Mouse (Mus musculus) large intestine, adult 2 months (tissue): ENCODE results near the gene Nedd4. TPM values are rescaled to one million over a fixed set of nuclear protein-coding genes. Genes with fewer than 3 reads are reported as not detected.

Experiments used
- DNase-seq: peaks from one replicate; pipeline ENCODE4 v3.0.0-alpha.2; 2012; ENCODE audit warnings: low read depth, low spot score
- WGBS: fragments of 180-500 bp; shearing (Covaris S2); methylation state at CpG from one replicate; pipeline ENCODE4 v1.1.7; 2018; 5-methylcytosine and 5-hydroxymethylcytosine counted together
- polyA plus RNA-seq: library from polyadenylated mRNA; depleted of rRNA; stranded (reverse); fragments of >200 nt; gene quantifications from 2 replicates; pipeline ENCODE4 v1.2.3, GENCODE M21; 2012; rRNA removed

Gene Nedd4
- polyA plus RNA-seq, 1 experiment, result 48.0 TPM

GRCm38 (mm10) chr9:72766789-72767349, 104.7 kb downstream of the Nedd4 start:
- peak; percentile 37 for DNase-seq
- 3% methylated on average over 17 of the region's 17 CpGs for WGBS

GRCm38 (mm10) chr9:72775022-72775421, 112.9 kb downstream of the Nedd4 start:
- WGBS, result 74% methylated on average over 4 of the region's 4 CpGs
- DNase-seq, result no peak

DNA sequence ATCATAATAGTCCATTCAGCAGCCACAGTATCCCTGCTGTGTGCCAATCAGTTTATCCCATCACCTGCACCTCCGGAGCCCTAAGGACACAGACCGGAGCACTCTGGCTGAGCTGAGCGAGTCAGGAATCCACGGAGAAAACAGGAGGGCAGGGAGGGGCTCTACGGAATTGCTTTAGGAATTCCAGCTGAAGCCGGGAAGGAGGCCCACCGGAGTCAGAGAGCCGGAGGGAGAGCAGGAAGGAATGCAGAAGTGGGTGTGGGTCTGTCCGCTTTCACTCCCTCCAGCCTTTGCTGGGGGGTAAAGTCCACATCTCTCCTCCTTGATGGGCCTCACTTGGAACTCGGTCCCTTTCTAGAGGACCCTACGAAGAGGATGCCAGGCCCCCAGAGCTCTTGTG, 116.9 kb downstream of the Nedd4 start:
- 32% methylated on average over 11 of the region's 11 CpGs for WGBS
- DNase-seq, result no peak

GRCm38 (mm10) chr9:72779733-72780132, 117.6 kb downstream of the Nedd4 start:
- no peak for DNase-seq
- WGBS, result 42% methylated on average over 4 of the region's 4 CpGs

DNA sequence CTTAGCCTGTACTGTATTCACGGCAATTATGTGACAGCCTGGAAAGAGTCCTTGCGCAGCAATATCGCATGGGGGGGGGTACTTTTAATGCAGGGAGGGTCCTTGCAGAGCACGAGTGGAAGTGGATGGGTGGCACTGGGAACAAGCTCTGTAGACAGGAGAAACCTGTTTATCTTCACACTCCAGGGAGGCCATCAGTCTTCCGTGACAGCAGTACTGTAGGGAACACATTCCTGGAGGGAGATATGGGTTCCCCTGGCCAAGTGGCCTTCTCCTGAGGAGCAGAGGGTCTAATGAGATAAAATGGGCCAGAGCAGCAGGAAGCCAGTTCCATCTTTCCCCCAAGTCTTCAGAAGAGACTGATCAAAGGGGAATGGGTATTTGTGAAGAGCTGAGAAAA, 118.5 kb downstream of the Nedd4 start:
- DNase-seq, result no peak
- 42% methylated on average over 5 of the region's 5 CpGs for WGBS

DNA sequence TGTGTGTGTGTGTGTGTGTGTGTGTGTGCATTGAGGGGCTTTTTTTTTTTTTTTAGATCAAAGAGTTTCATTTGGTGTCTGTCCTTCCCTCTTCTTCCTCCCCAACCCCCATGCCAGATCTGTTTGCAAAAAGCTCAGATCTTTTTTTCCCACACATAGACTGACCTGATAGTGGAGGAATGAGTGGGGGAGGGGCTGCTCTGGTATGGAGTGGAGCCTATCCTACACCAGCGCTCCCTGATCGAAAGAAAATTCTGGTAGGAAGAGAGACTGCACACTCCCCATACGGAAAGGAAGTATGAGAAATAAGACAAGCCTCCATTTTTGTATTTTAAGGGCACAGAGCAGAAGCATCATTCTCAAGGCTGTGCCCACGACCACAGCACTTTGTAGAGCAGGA, 119.3 kb downstream of the Nedd4 start:
- no peak for DNase-seq
- WGBS, result 48% methylated on average over 4 of the region's 4 CpGs

DNA sequence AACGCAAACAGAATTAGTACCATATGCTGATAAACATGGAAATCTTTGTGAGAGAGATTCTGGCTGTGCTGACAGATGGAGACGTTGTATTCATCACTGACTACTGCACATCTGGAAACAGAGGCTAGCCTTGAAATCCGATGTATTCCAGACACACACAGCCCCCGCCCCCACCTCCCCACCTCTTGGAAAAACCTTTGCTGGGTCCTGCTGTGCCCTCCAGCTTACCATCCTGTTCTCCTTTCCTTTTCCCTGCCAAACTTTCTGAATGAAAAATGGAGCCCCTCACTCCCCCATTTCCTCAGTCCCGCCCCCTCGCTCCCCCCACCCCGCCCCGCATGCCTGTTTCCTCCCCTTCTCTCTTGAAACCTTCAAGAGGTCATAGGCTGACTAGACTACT, 120.0 kb downstream of the Nedd4 start:
- WGBS, result 60% methylated on average over 8 of the region's 8 CpGs
- no peak for DNase-seq

GRCm38 (mm10) chr9:72787732-72788131, 125.6 kb downstream of the Nedd4 start:
- 74% methylated on average over 1 of the region's 1 CpGs for WGBS
- DNase-seq, result no peak

DNA sequence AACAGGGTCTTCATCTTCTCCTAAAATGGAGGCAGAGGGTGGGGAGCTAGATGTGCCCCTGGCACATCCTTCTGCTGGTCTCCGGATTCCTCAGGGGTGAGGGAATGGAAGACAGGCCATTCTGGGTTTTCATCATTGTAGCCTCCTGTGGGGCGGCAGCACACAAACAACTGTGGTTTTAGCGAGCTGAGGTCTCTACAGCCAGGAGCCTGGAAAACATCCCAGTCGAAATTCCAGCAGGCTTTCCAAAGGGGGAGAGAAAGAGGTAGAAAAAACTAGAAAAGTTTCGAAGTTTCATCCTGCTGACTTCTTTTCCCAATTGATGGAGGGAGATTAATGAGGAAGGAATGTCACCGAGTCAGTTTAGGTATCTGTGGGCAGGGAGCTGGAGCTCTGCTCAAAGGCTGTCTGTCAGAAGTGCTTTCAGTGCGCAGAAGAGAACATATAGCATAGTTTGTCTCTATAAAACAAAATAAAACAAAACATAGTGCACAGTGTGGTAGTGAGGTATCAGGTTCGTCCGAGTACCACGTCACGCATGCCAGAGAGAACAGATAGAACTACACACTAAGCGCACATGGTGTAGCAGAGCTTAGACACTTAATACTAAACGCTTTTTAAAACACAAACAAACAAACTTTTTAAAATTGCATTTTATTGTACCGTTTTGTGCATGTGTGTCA, 128.5 kb downstream of the Nedd4 start:
- DNase-seq, result no peak
- WGBS, result 58% methylated on average over 14 of the region's 14 CpGs

GRCm38 (mm10) chr9:72791213-72791582, 129.1 kb downstream of the Nedd4 start:
- WGBS, result 63% methylated on average over 10 of the region's 10 CpGs
- DNase-seq, result no peak

- DNase-seq, result no peak
- WGBS, result 36% methylated on average over 6 of the region's 6 CpGs
Observed at GRCm38 (mm10) chr9:72791681-72792080, 129.5 kb downstream of the Nedd4 start.

DNA sequence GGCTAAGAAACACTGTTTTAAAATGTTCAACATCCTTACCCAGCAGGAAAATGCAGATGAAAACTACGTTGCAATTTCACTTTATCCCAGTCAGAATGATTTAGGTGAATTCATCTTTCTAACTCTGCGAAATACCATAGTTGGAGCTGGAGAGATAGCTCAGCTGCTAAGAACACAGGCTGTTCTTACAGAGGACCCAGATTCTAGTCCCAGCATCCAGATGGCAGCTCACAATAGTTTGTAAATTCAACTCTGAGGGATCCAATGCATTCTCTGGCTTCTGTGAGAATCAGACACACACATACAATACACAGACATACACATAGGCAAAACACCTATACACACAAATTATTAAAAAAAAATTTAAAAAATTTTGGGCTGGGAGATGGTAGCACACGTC, 133.1 kb downstream of the Nedd4 start:
- DNase-seq, result no peak
- 77% methylated on average over 3 of the region's 3 CpGs for WGBS

- 22% methylated on average over 9 of the region's 9 CpGs for WGBS
- no peak for DNase-seq
Observed at GRCm38 (mm10) chr9:72797136-72797621, 135.0 kb downstream of the Nedd4 start.

Other genes starting within 250 kb of the Nedd4 start
- gene Mns1, start 224.3 kb upstream of the Nedd4 start, polyA plus RNA-seq, result 0.40 and 0.43 TPM in 2 replicates
- gene Tex9, start 170.1 kb upstream of the Nedd4 start, polyA plus RNA-seq, result 0.97 and 1.4 TPM in 2 replicates
- 4.5 and 8.2 TPM in 2 replicates for gene Rfx7, start 130.1 kb upstream of the Nedd4 start, polyA plus RNA-seq
- 0.03 and 0.20 TPM in 2 replicates for gene Prtg, start 144.5 kb downstream of the Nedd4 start, polyA plus RNA-seq